Mouse (Mus musculus): ENCODE results near the gene Erc2.

- TF ChIP-seq CTCF (IDR thresholded peaks at IDR 0.05; ENCODE audit: low read depth, low read length) (no peak), POLR2A (IDR thresholded peaks at IDR 0.05; ENCODE audit: extremely low read depth, insufficient read depth, low read length) (no peak)
These were observed 136.9 kb downstream of the Erc2 start for GRCm38 (mm10) chr14:27759069-27759628.
